Mouse (Mus musculus) liver, postnatal 0 days (tissue): Measurements from ENCODE around the gene Zfp459. TPM values are rescaled to one million over a fixed set of nuclear protein-coding genes. Genes with fewer than 3 reads are reported as not detected.
"Not testable (repeated sequence)": the region's sequence is repeated elsewhere in the genome, so short reads cannot be mapped to it uniquely, and the experiment has no call there.

ENCODE experiments used
- ATAC-seq: fragments of 200-750 bp; cut with Nextera tagmentation; 2 replicates; pipeline ENCODE4 v1.8.0; 2017; ENCODE audit warnings: mild to moderate bottlenecking, moderate library complexity
- DNase-seq: peaks from one replicate; pipeline ENCODE4 v3.0.0-alpha.2; 2016
- H3K27ac ChIP-seq: fragments of 300-500 bp; sonication (generic); 2 replicates; pipeline ENCODE4 v1.5.1; 2014; ENCODE audit warnings: antibody characterized with exemption, moderate library complexity, mild to moderate bottlenecking, low read depth
- H3K27me3 ChIP-seq: fragments of 300-500 bp; sonication (generic); 2 replicates; pipeline ENCODE4 v1.6.1; 2014; ENCODE audit warnings: low read length, control low read depth, mixed read lengths; ENCODE audit not compliant: insufficient read depth
- H3K36me3 ChIP-seq: fragments of 300-500 bp; sonication (generic); replicated peaks from 2 replicates; pipeline ENCODE4 v1.6.1; 2014; ENCODE audit warnings: mild to moderate bottlenecking, control low read depth, low read length, moderate library complexity, mixed read lengths; ENCODE audit not compliant: insufficient read depth
- H3K4me1 ChIP-seq: fragments of 300-500 bp; sonication (generic); 2 replicates; pipeline ENCODE4 v1.6.1; 2014; ENCODE audit warnings: antibody characterized with exemption, mild to moderate bottlenecking, control low read depth; ENCODE audit not compliant: insufficient read depth
- H3K4me2 ChIP-seq: fragments of 300-500 bp; sonication (generic); 2 replicates; pipeline ENCODE4 v1.6.1; 2014; ENCODE audit warnings: low read depth, mild to moderate bottlenecking, low read length, moderate library complexity, mixed read lengths
- H3K4me3 ChIP-seq: fragments of 300-500 bp; sonication (generic); 2 replicates; pipeline ENCODE4 v1.5.1; 2014; ENCODE audit warnings: low read depth, low read length
- H3K9ac ChIP-seq: fragments of 300-500 bp; sonication (generic); replicated peaks from 2 replicates; pipeline ENCODE4 v1.6.1; 2014; ENCODE audit warnings: mild to moderate bottlenecking, moderate library complexity
- H3K9me3 ChIP-seq: fragments of 300-500 bp; sonication (generic); 2 replicates; pipeline ENCODE4 v1.6.1; 2016; ENCODE audit warnings: mild to moderate bottlenecking, control low read depth, low read length, mixed read lengths
- CTCF ChIP-seq: sonication (generic); IDR thresholded peaks from 2 replicates; pipeline ENCODE4 v1.5.1; 2016; ENCODE audit warnings: antibody characterized with exemption, low read depth
- EP300 ChIP-seq: IDR thresholded peaks from 2 replicates; pipeline ENCODE4 v1.6.1; 2016; ENCODE audit warnings: antibody characterized with exemption, low read depth, mild to moderate bottlenecking
- WGBS: fragments of 180-500 bp; shearing (Covaris S2); extraction: QIAGEN DNeasy Blood & Tissue Kit; methylation state at CpG from one replicate; pipeline ENCODE4 v1.1.7; 2014; ENCODE audit not compliant: insufficient replicate concordance; 5-methylcytosine and 5-hydroxymethylcytosine counted together
- polyA plus RNA-seq: library from polyadenylated mRNA; unstranded; fragments of >200 nt; fragmentation: Nextera tagmentation; extraction: Ambion mirVana; gene quantifications from 2 replicates; pipeline ENCODE4 v1.2.1, GENCODE M21; 2015

The Zfp459 gene
- not detected in 2 replicates for polyA plus RNA-seq

- Histone ChIP-seq H3K4me3 (peak within 1 kb of the TSS; percentile 65), H3K36me3 (no peaks in the 10 kb centered on the region), H3K9me3 (no peaks in the 10 kb centered on the region), H3K27ac (no peak within 1 kb of the TSS), H3K4me1 (no peaks in the 10 kb centered on the region), H3K27me3 (no peaks in the 10 kb centered on the region), H3K9ac (peak within 1 kb of the TSS; percentile 43), H3K4me2 (peak within 1 kb of the TSS; percentile 80)
- WGBS = 2% methylated on average over 22 of the region's 22 CpGs
- DNase-seq (peak; percentile 46), ATAC-seq (peak; percentile 66)
- TF ChIP-seq CTCF (no peak), EP300 (no peak)
These were observed at the start of gene Zfp459 for GRCm38 (mm10) chr13:67421207-67421857. Zfp459 (minus strand) TSS chr13:67421418.

- Histone ChIP-seq H3K36me3 (peaks cover 11% of the 10 kb centered on the region), H3K27me3 (no peaks in the 10 kb centered on the region), H3K27ac (no peak overlapping the region), H3K9ac (no peak overlapping the region), H3K4me3 (no peak overlapping the region), H3K9me3 (no peaks in the 10 kb centered on the region), H3K4me1 (peaks cover 2% of the 10 kb centered on the region; the same call in 1 of the 2 replicates), H3K4me2 (no peak overlapping the region)
- TF ChIP-seq EP300 = no peak
- TF ChIP-seq CTCF = no peak
- ATAC-seq (no peak), DNase-seq (no peak)
- WGBS = 78% methylated on average over 3 of the region's 3 CpGs
These were observed 48.1 kb upstream of the Zfp459 start for GRCm38 (mm10) chr13:67469274-67469673.

GRCm38 (mm10) chr13:67463506-67464185 is 42.4 kb upstream of the Zfp459 start:
- not testable (repeated sequence) for DNase-seq, H3K9me3 ChIP-seq, H3K27me3 ChIP-seq, H3K4me3 ChIP-seq, H3K4me1 ChIP-seq, H3K9ac ChIP-seq, H3K27ac ChIP-seq, ATAC-seq, H3K36me3 ChIP-seq, H3K4me2 ChIP-seq
- 37% methylated on average over 2 of the region's 5 CpGs for WGBS

GRCm38 (mm10) chr13:67452021-67452309 is 30.7 kb upstream of the Zfp459 start:
- no peak for TF ChIP-seq CTCF
- no peak for TF ChIP-seq EP300
- H3K9ac ChIP-seq = peak overlapping the region; percentile 67; the same call in 1 of the 2 replicates
- H3K36me3 ChIP-seq = 0 out of 2 replicates have a peak, but pooled peaks cover 6% of the 10 kb centered on the region
- peak overlapping the region; percentile 79 for H3K27ac ChIP-seq
- peak overlapping the region; percentile 64 for H3K4me3 ChIP-seq
- 10% methylated on average over 3 of the region's 3 CpGs for WGBS
- H3K4me1 ChIP-seq = peaks cover 11% of the 10 kb centered on the region
- no peak for DNase-seq
- peak; percentile 16 for ATAC-seq
- no peaks in the 10 kb centered on the region for H3K9me3 ChIP-seq
- H3K4me2 ChIP-seq = peak overlapping the region; percentile 79
- H3K27me3 ChIP-seq = no peaks in the 10 kb centered on the region

- Histone ChIP-seq H3K4me3 (peak within 1 kb of the TSS; percentile 64), H3K9ac (peak within 1 kb of the TSS; percentile 67), H3K27ac (peak within 1 kb of the TSS; percentile 79), H3K4me2 (peak within 1 kb of the TSS; percentile 79), H3K9me3 (no peaks in the 10 kb centered on the region), H3K27me3 (no peaks in the 10 kb centered on the region), H3K36me3 (0 out of 2 replicates have a peak, but pooled peaks cover 11% of the 10 kb centered on the region), H3K4me1 (peaks cover 11% of the 10 kb centered on the region)
- WGBS = 1% methylated on average over 20 of the region's 20 CpGs
- peak; percentile 89 for DNase-seq
- ATAC-seq = peak; percentile 97
- no peak for TF ChIP-seq EP300
- TF ChIP-seq CTCF = peak; percentile 8; the same call in 1 of the 2 replicates
These were observed 30.2 kb upstream of the Zfp459 start, which contains the start of gene Zfp874a for GRCm38 (mm10) chr13:67451172-67452020. Zfp874a (minus strand) TSS chr13:67451624.

GRCm38 (mm10) chr13:67437095-67437494 is 15.9 kb upstream of the Zfp459 start:
- H3K9me3 ChIP-seq, H3K36me3 ChIP-seq, H3K9ac ChIP-seq, H3K27me3 ChIP-seq, H3K4me1 ChIP-seq, DNase-seq, H3K4me3 ChIP-seq, H3K27ac ChIP-seq, ATAC-seq, H3K4me2 ChIP-seq: not testable (repeated sequence)
- no CpG with 5 or more reads among the region's 3 CpGs for WGBS
